Mouse (Mus musculus) stomach, postnatal 0 days (tissue): ENCODE measurements around the gene Ccdc83. TPM values are rescaled to one million over a fixed set of nuclear protein-coding genes. Genes with fewer than 3 reads are reported as not detected.

Source experiments
- ATAC-seq: fragments of 200-750 bp; cut with Nextera tagmentation; 2 replicates; pipeline ENCODE4 v1.8.0; 2017; ENCODE audit not compliant: low FRiP score, low TSS enrichment
- DNase-seq: peaks from one replicate; pipeline ENCODE4 v3.0.0-alpha.2; 2016; ENCODE audit warnings: low spot score
- H3K27ac ChIP-seq: fragments of 300-500 bp; sonication (generic); replicated peaks from 2 replicates; pipeline ENCODE4 v1.5.1; 2014; ENCODE audit warnings: mild to moderate bottlenecking, control low read depth
- H3K27me3 ChIP-seq: fragments of 300-500 bp; sonication (generic); 2 replicates; pipeline ENCODE4 v1.6.1; 2014; ENCODE audit warnings: low read length; ENCODE audit not compliant: control insufficient read depth, insufficient read depth
- H3K36me3 ChIP-seq: fragments of 300-500 bp; sonication (generic); 2 replicates; pipeline ENCODE4 v1.6.1; 2014; ENCODE audit warnings: low read length, mixed read lengths; ENCODE audit not compliant: control insufficient read depth, insufficient read depth
- H3K4me1 ChIP-seq: fragments of 300-500 bp; sonication (generic); replicated peaks from 2 replicates; pipeline ENCODE4 v1.6.1; 2014; ENCODE audit warnings: antibody characterized with exemption; ENCODE audit not compliant: control insufficient read depth, insufficient read depth
- H3K4me2 ChIP-seq: fragments of 300-500 bp; sonication (generic); replicated peaks from 2 replicates; pipeline ENCODE4 v1.6.1; 2014; ENCODE audit warnings: low read depth, mild to moderate bottlenecking, control low read depth, moderate library complexity
- H3K4me3 ChIP-seq: fragments of 300-500 bp; sonication (generic); 2 replicates; pipeline ENCODE4 v1.5.1; 2014; ENCODE audit warnings: low read depth, low read length, control low read depth
- H3K9ac ChIP-seq: fragments of 300-500 bp; sonication (generic); 2 replicates; pipeline ENCODE4 v1.6.1; 2014; ENCODE audit warnings: mild to moderate bottlenecking, low read length, control low read depth, mixed read lengths
- H3K9me3 ChIP-seq: fragments of 300-500 bp; sonication (generic); 2 replicates; pipeline ENCODE4 v1.6.1; 2016; ENCODE audit warnings: low read length; ENCODE audit not compliant: control insufficient read depth
- CTCF ChIP-seq: IDR thresholded peaks from 2 replicates; pipeline ENCODE4 v1.5.1; 2016; ENCODE audit warnings: antibody characterized with exemption, low read depth, mild to moderate bottlenecking, moderate library complexity
- EP300 ChIP-seq: optimal IDR thresholded peaks from 2 replicates; pipeline ENCODE3; 2016; ENCODE audit warnings: antibody characterized with exemption
- WGBS: fragments of 180-500 bp; shearing (Covaris S2); extraction: QIAGEN DNeasy Blood & Tissue Kit; methylation state at CpG from one replicate; pipeline ENCODE4 v1.1.7; 2014; 5-methylcytosine and 5-hydroxymethylcytosine counted together
- polyA plus RNA-seq: library from polyadenylated mRNA; unstranded; fragments of >200 nt; fragmentation: Nextera tagmentation; extraction: Ambion mirVana; gene quantifications from 2 replicates; pipeline ENCODE4 v1.2.1, GENCODE M21; 2015

Gene Ccdc83
- polyA plus RNA-seq, 1 experiment from 2014 or later, result not detected

DNA sequence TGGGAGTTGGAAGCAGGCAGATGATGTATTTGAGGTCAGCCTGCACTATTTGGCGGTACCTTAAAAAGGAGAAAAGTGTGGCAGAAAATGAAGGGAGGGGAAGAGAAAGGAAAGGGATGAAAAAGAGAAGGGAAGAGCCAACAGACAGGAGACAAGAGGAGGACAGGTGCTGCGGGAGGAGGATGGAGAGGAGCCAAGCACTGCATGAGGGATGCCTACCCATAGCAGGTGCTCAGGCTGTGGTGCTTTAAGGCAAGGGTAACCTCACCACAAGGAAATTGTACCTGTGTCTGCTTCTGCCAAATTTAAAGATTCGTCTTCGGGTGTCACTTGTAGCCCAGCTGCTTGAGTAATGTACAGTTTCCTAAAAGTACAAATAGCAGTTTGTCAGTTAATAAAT lies 37.5 kb downstream of the Ccdc83 start:
- H3K9me3 ChIP-seq, result no peaks in the 10 kb centered on the region
- no peak overlapping the region for H3K9ac ChIP-seq
- WGBS, result 80% methylated on average over 4 of the region's 4 CpGs
- H3K4me3 ChIP-seq, result no peak overlapping the region
- TF ChIP-seq CTCF, result no peak
- no peak overlapping the region for H3K4me2 ChIP-seq
- no peaks in the 10 kb centered on the region for H3K27me3 ChIP-seq
- ATAC-seq (no peak), DNase-seq (no peak)
- H3K36me3 ChIP-seq, result no peaks in the 10 kb centered on the region
- no peaks in the 10 kb centered on the region for H3K4me1 ChIP-seq
- no peak overlapping the region for H3K27ac ChIP-seq

DNA sequence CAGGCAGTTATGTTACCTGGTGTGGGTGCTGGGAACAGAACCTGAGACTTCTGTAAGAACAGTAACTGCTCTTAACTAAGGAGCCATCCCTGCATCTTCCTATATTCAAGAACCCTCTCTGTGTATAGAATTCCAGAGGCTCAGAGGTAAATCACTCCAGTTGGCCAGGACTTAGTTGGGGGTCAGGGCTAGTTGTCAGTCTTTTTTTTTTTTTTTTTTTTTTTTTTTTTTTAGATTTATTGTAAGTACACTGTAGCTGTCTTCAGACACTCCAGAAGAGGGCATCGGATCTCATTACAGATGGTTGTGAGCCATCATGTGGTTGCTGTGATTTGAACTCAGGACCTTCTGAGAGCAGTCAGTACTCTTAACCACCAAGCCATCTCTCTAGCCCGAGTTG lies 44.1 kb downstream of the Ccdc83 start:
- WGBS, result 73% methylated on average over 2 of the region's 2 CpGs
- no peak overlapping the region for H3K27ac ChIP-seq
- DNase-seq (no peak), ATAC-seq (no peak)
- TF ChIP-seq EP300, result no peak
- TF ChIP-seq CTCF, result no peak
- H3K9me3 ChIP-seq, result no peaks in the 10 kb centered on the region
- H3K36me3 ChIP-seq, result no peaks in the 10 kb centered on the region
- H3K4me1 ChIP-seq, result no peaks in the 10 kb centered on the region
- H3K27me3 ChIP-seq, result no peaks in the 10 kb centered on the region
- H3K4me3 ChIP-seq, result no peak overlapping the region
- H3K9ac ChIP-seq, result no peak overlapping the region
- H3K4me2 ChIP-seq, result no peak overlapping the region

DNA sequence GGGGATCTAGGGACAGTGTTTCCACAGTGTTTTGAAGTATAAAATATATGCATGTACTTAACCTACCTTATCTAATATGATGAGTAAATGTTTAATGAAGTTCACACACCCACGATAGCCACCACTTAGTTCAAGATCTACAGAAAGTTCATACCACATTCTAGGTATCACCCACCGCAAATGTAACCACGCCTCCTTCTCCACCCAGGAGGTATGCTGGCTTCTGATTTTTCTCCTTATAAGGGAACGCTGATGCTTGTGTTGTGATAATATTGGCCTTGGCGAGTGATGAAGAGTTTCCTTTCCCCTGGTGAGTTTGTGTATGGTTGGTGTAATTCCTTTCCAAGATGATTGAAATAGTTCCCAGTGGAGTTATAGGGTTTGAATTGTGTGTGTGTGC lies 47.5 kb downstream of the Ccdc83 start:
- no peaks in the 10 kb centered on the region for H3K4me1 ChIP-seq
- 49% methylated on average over 5 of the region's 5 CpGs for WGBS
- no peak overlapping the region for H3K27ac ChIP-seq
- H3K9ac ChIP-seq, result no peak overlapping the region
- H3K36me3 ChIP-seq, result no peaks in the 10 kb centered on the region
- no peak overlapping the region for H3K4me2 ChIP-seq
- DNase-seq (peak; percentile 42), ATAC-seq (0 out of 2 replicates have a peak, but pooled peaks have one; percentile 40)
- TF ChIP-seq CTCF (no peak), EP300 (no peak)
- H3K4me3 ChIP-seq, result no peak overlapping the region
- H3K9me3 ChIP-seq, result no peaks in the 10 kb centered on the region
- H3K27me3 ChIP-seq, result no peaks in the 10 kb centered on the region

DNA sequence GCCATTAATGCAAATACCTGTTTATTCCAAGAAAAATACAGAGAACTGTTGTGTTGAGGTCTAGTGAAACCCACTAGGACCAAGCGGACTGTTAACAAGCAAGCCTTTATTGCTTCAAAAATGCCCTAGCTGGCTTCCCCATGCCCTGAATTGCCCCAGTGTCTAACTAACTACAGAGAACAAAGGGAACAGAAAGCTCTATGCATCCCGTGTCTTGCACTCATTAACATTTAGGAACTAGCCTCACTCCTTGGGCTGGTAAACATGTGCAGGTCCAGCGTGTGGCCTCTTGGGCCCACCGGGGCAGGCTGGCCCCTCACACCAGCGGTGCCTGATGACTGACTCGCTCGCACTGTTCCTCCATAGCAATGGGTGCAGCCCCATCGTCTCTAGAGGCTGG lies 49.1 kb downstream of the Ccdc83 start:
- WGBS, result 72% methylated on average over 8 of the region's 8 CpGs
- no peaks in the 10 kb centered on the region for H3K4me1 ChIP-seq
- ATAC-seq (no peak), DNase-seq (no peak)
- no peak overlapping the region for H3K9ac ChIP-seq
- no peak overlapping the region for H3K27ac ChIP-seq
- no peak overlapping the region for H3K4me2 ChIP-seq
- H3K4me3 ChIP-seq, result no peak overlapping the region
- H3K27me3 ChIP-seq, result no peaks in the 10 kb centered on the region
- H3K36me3 ChIP-seq, result no peaks in the 10 kb centered on the region
- H3K9me3 ChIP-seq, result no peaks in the 10 kb centered on the region
- no peak for TF ChIP-seq EP300
- TF ChIP-seq CTCF, result no peak

DNA sequence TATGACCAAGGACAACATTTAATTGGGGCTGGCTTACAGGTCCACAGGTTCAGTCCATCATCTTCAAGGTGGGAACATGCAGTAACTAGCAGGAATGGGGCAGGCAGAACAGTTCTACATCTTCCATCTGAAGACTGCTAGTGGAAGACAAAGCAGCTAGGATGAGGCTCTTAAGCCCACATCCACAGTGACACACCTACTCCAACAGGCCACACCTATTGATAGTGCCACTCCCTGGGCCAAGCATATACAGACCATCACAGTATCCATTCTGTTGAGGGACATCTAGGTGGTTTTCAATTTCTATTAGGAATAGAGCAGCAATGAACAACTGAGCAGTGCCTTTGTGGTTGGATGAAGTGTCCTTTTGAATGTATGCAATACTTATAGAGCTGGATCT lies 54.6 kb downstream of the Ccdc83 start:
- Histone ChIP-seq H3K27ac (no peak overlapping the region), H3K36me3 (peaks cover 7% of the 10 kb centered on the region), H3K4me1 (no peaks in the 10 kb centered on the region), H3K4me3 (no peak overlapping the region), H3K27me3 (no peaks in the 10 kb centered on the region), H3K9ac (no peak overlapping the region), H3K4me2 (no peak overlapping the region), H3K9me3 (no peaks in the 10 kb centered on the region)
- ATAC-seq (no peak), DNase-seq (no peak)
- TF ChIP-seq EP300 (no peak), CTCF (no peak)

DNA sequence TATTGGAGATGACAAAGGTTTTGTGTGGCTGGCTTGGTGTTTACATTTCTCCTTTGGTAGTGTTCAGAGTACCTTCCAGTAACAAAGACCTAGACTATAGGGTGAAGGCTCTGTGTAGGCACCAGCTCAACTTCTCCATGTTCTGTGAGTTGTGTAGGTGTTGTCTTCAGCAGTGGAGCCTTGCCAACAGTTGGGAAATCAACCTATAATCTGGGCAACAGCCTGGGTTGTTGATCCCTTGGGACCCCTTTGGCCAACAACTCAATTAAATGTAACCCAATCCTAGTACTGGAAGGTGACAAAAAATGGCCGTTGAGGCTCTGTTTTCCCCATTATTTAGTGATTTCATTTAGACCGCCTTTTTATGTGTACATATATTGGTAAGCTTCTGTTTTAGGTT lies 55.5 kb downstream of the Ccdc83 start:
- 96% methylated on average over 2 of the region's 2 CpGs for WGBS
- Histone ChIP-seq H3K4me2 (no peak overlapping the region), H3K4me1 (no peaks in the 10 kb centered on the region), H3K36me3 (peaks cover 8% of the 10 kb centered on the region), H3K27me3 (no peaks in the 10 kb centered on the region), H3K9me3 (no peaks in the 10 kb centered on the region), H3K9ac (no peak overlapping the region), H3K4me3 (no peak overlapping the region), H3K27ac (no peak overlapping the region)
- ATAC-seq, result no peak
- no peak for TF ChIP-seq CTCF
- no peak for TF ChIP-seq EP300
- DNase-seq, result no peak
